8 mouse cellular contexts compared by ENCODE assay signal in genomic region chr2:167421330-167422149, GRCm38 (mm10). TPM values are rescaled to one million over a fixed set of nuclear protein-coding genes. Genes with fewer than 3 reads are reported as not detected.
DNase-seq lines count a peak whose midpoint lies in the region; ATAC-seq lines count a peak whose summit lies in the region.

Gene Slc9a8 (plus strand): TSS chr2:167421712.

- H3K27ac ChIP-seq in brown adipose tissue, adult 24 weeks (replicated peaks; ENCODE audit: low read depth, low read length) = peak within 1 kb of the TSS; percentile 95
- H3K27ac ChIP-seq in heart, embryonic 14.5 days (replicated peaks in 1 of 2; ENCODE audit: control insufficient read depth in 1 of 2, insufficient read depth in 1 of 2, low read depth in 2 of 2, low read length in 2 of 2) = peak within 1 kb of the TSS; percentile 96 to 97
- H3K27ac ChIP-seq in liver, embryonic 13.5 days = peak within 1 kb of the TSS; percentile 98
- peak within 1 kb of the TSS; percentile 97 for H3K27ac ChIP-seq in stomach, embryonic 16.5 days (ENCODE audit: low read length)

- peaks cover 29% of the 10 kb centered on the region for H3K36me3 ChIP-seq in heart, embryonic 14.5 days (ENCODE audit: control insufficient read depth, insufficient read depth, low read length)
- peaks cover 34% of the 10 kb centered on the region for H3K36me3 ChIP-seq in liver, embryonic 13.5 days
- H3K36me3 ChIP-seq in stomach, embryonic 16.5 days (ENCODE audit: control insufficient read depth, insufficient read depth, low read length) = peaks cover 9% of the 10 kb centered on the region; the same call in 1 of the 2 replicates

- H3K9me3 ChIP-seq in heart, embryonic 14.5 days (ENCODE audit: control insufficient read depth, low read length) = no peaks in the 10 kb centered on the region; the same call in 1 of the 2 replicates
- no peaks in the 10 kb centered on the region for H3K9me3 ChIP-seq in liver, embryonic 13.5 days (replicated peaks)
- no peaks in the 10 kb centered on the region for H3K9me3 ChIP-seq in stomach, embryonic 16.5 days (replicated peaks; ENCODE audit: control insufficient read depth, low read length)

- H3K27me3 ChIP-seq in heart, embryonic 14.5 days (ENCODE audit: control insufficient read depth, insufficient read depth, low read length) = no peaks in the 10 kb centered on the region
- H3K27me3 ChIP-seq in liver, embryonic 13.5 days = no peaks in the 10 kb centered on the region
- H3K27me3 ChIP-seq in stomach, embryonic 16.5 days (ENCODE audit: control insufficient read depth, insufficient read depth, low read length) = no peaks in the 10 kb centered on the region

- peak within 1 kb of the TSS; percentile 80 for H3K4me3 ChIP-seq in brown adipose tissue, adult 24 weeks (ENCODE audit: insufficient read depth, low read depth, low read length)
- H3K4me3 ChIP-seq in heart, embryonic 14.5 days (ENCODE audit: control insufficient read depth in 1 of 2, insufficient read depth in 1 of 2, low read depth in 1 of 2, low read length in 2 of 2) = peak within 1 kb of the TSS; percentile 93 to 97
- peak within 1 kb of the TSS; percentile 92 for H3K4me3 ChIP-seq in liver, embryonic 13.5 days (replicated peaks)
- peak within 1 kb of the TSS; percentile 75 for H3K4me3 ChIP-seq in stomach, embryonic 16.5 days (replicated peaks; ENCODE audit: low read length)

- under 1% methylated on average over 56 of the region's 66 CpGs for WGBS in heart, embryonic 14.5 days
- under 1% methylated on average over 66 of the region's 66 CpGs for WGBS in liver, embryonic 13.5 days (ENCODE audit: insufficient replicate concordance)
- WGBS in stomach, embryonic 16.5 days = under 1% methylated on average over 62 of the region's 66 CpGs

- DNase-seq in CD4-positive helper T cell, adult 2 months (ENCODE audit: low read depth, low spot score) = peak; percentile 90
- peak; percentile 77 for DNase-seq in fibroblast of lung, adult 2 months (ENCODE audit: low read depth)
- DNase-seq in kidney, postnatal 14 days = peak; percentile 98
- DNase-seq in liver, embryonic 13.5 days = peak; percentile 90
- peak; percentile 97 for DNase-seq in neural tube, embryonic 10.5 days (ENCODE audit: extremely low spot score, low spot score)

- peak; percentile 97 for ATAC-seq in heart, embryonic 14.5 days (ENCODE audit: insufficient number of reproducible peaks, insufficient read depth, low FRiP score, low read depth)
- ATAC-seq in liver, embryonic 13.5 days (ENCODE audit: low read depth) = peak; percentile 95
- ATAC-seq in stomach, embryonic 16.5 days (ENCODE audit: insufficient read depth, low FRiP score) = peak; percentile 95

- H3K4me1 ChIP-seq in brown adipose tissue, adult 24 weeks (ENCODE audit: control insufficient read depth, insufficient read depth, insufficient read length, low read length) = peaks cover 2% of the 10 kb centered on the region; the same call in 1 of the 2 replicates
- H3K4me1 ChIP-seq in heart, embryonic 14.5 days (ENCODE audit: control insufficient read depth in 2 of 2, insufficient read depth in 2 of 2, low read length in 2 of 2) = peaks cover 4 to 14% of the 10 kb centered on the region in 2 experiments
- H3K4me1 ChIP-seq in liver, embryonic 13.5 days (replicated peaks) = peaks cover 68% of the 10 kb centered on the region
- H3K4me1 ChIP-seq in stomach, embryonic 16.5 days (ENCODE audit: control insufficient read depth, insufficient read depth, low read length) = peaks cover 22% of the 10 kb centered on the region

- H3K4me2 ChIP-seq in heart, embryonic 14.5 days (ENCODE audit: low read length) = peak within 1 kb of the TSS; percentile 88
- peak within 1 kb of the TSS; percentile 73 for H3K4me2 ChIP-seq in liver, embryonic 13.5 days
- H3K4me2 ChIP-seq in stomach, embryonic 16.5 days (ENCODE audit: low read depth, low read length) = peak within 1 kb of the TSS; percentile 77

- peak within 1 kb of the TSS; percentile 96 for H3K9ac ChIP-seq in heart, embryonic 14.5 days (ENCODE audit: low read length)
- peak within 1 kb of the TSS; percentile 97 for H3K9ac ChIP-seq in liver, embryonic 13.5 days
- H3K9ac ChIP-seq in stomach, embryonic 16.5 days (ENCODE audit: low read length) = peak within 1 kb of the TSS; percentile 95

RNA-seq across cellular contexts. Expression of gene Slc9a8, which starts in this region (rescaled TPM):
- 9.0 and 13.5 TPM in 2 replicates for polyA plus RNA-seq in brown adipose tissue, adult 24 weeks (2012; ENCODE audit: insufficient read depth, insufficient read length, missing spikeins)
- polyA plus RNA-seq in heart, embryonic 14.5 days (2014; fragmentation: Nextera tagmentation; extraction: Ambion mirVana) = 19.3 and 21.1 TPM in 2 replicates
- polyA plus RNA-seq in liver, embryonic 13.5 days (2015; fragmentation: Nextera tagmentation; extraction: Ambion mirVana) = 12.0 and 13.4 TPM in 2 replicates
- polyA plus RNA-seq in stomach, embryonic 16.5 days (2015; fragmentation: Nextera tagmentation; extraction: Ambion mirVana) = 21.5 and 21.7 TPM in 2 replicates

Comparison
In these comparisons a context has a peak if more than half of its experiments do, and no peak if none do; other contexts are left out.
1. Peak in every context shown above with its lines: DNase-seq, ATAC-seq, H3K4me3 ChIP-seq and H3K27ac ChIP-seq.